Mouse (Mus musculus) testis, adult 2 months (tissue): ENCODE measurements around the gene Tspan33.

Experiments used
- CTCF ChIP-seq: fragments of 200-500 bp; IDR thresholded peaks from 2 replicates; pipeline ENCODE4 v1.5.1; 2012; ENCODE audit warnings: low read depth, mild to moderate bottlenecking, inconsistent platforms, low read length, moderate library complexity; ENCODE audit not compliant: control insufficient read depth, insufficient read depth, insufficient replicate concordance
- POLR2A ChIP-seq: fragments of 200-500 bp; IDR thresholded peaks from 2 replicates; pipeline ENCODE4 v1.6.1; 2012; ENCODE audit warnings: low read depth, mild to moderate bottlenecking, inconsistent platforms, low read length, moderate library complexity; ENCODE audit not compliant: control insufficient read depth

DNA sequence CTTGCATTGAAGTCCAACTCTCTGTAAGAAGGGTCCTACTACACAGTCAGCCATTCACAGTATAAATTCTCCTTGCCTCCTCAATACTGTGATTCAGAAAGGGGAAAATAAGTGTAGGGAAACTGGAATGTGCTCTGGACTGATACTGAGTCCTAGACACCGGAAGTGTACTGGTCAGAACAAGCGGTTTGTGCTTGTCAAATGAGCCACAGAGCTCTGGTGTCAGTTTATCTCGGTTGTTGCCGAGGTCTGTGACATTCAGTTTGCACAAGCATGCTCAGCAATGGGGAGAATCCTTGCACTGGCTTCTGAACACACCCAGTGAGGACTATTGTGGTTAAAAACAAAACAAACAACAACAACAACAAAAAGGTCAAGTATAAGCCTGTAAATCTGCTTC, 12.2 kb upstream of the Tspan33 start:
- TF ChIP-seq CTCF (no peak), POLR2A (no peak)
